Mouse (Mus musculus): Measurements from ENCODE around the gene Sbno1.
A peak's percentile ranks its signal among the peaks of the same experiment; 100 is the strongest.

- TF ChIP-seq POLR2A (IDR thresholded peaks at IDR 0.05; ENCODE audit: control insufficient read depth in 1 of 2, insufficient read depth in 1 of 2, low read depth in 1 of 2, low read length in 2 of 2, poor library complexity in 1 of 2) (peak in 1 of 2 experiments; percentile 33; a peak in 1 of 4 replicates), TCF12 (IDR thresholded peaks at IDR 0.05; ENCODE audit: low read depth, low read length) (no peak), MXI1 (IDR thresholded peaks at IDR 0.05; ENCODE audit: low read depth, low read length) (no peak; the same call in 1 of the 2 replicates), RAD21 (IDR thresholded peaks at IDR 0.05; ENCODE audit: low read depth, low read length) (no peak)
These were observed 14.4 kb upstream of the Sbno1 start for GRCm38 (mm10) chr5:124440094-124440701.

Measured in MEL (cell line).